Mouse (Mus musculus): ENCODE measurements at regions not wholly inside any gene's neighbourhood (a gene's known extent, or its start where the extent isn't known, plus 50 kb on each side); places are given as distances from the start of the nearest gene placed in this dataset.

- Histone ChIP-seq H3K9me3 (replicated peaks) (peaks cover 2% of the 10 kb centered on the region), H3K27me3 (ENCODE audit: insufficient read depth, low read length) (peaks cover 18% of the 10 kb centered on the region), H3K36me3 (replicated peaks) (no peaks in the 10 kb centered on the region), H3K4me1 (ENCODE audit: insufficient read depth, low read depth, low read length) (peaks cover 23% of the 10 kb centered on the region), H3K4me3 (ENCODE audit: low read depth, low read length) (no peak overlapping the region)
- TF ChIP-seq POLR2AphosphoS5 (IDR thresholded peaks at IDR 0.05; ENCODE audit: insufficient replicate concordance, low read depth, low read length) (no peak), TAL1 (conservative IDR thresholded peaks at IDR 0.05; ENCODE audit: low read depth, low read length) (no peak)
- DNase-seq (ENCODE audit: low spot score) (no peak), ATAC-seq (ENCODE audit: extremely low read depth, insufficient number of reproducible peaks, low FRiP score, poor library complexity, severe bottlenecking) (no peak)
These were observed 110.3 kb downstream of the 2410131K14Rik start for GRCm38 (mm10) chr5:118355287-118355686.

- Histone ChIP-seq H3K27me3 (ENCODE audit: insufficient read depth, low read length) (peaks cover 23% of the 10 kb centered on the region), H3K4me1 (ENCODE audit: insufficient read depth, low read depth, low read length) (peaks cover 29% of the 10 kb centered on the region), H3K9me3 (replicated peaks) (no peaks in the 10 kb centered on the region; the same call in 1 of the 2 replicates), H3K36me3 (replicated peaks) (no peaks in the 10 kb centered on the region), H3K4me3 (ENCODE audit: low read depth, low read length) (no peak overlapping the region)
- no peak for ATAC-seq (ENCODE audit: extremely low read depth, insufficient number of reproducible peaks, low FRiP score, poor library complexity, severe bottlenecking)
- no peak for DNase-seq (ENCODE audit: low spot score)
- TF ChIP-seq POLR2AphosphoS5 (IDR thresholded peaks at IDR 0.05; ENCODE audit: insufficient replicate concordance, low read depth, low read length), result no peak
- no peak for TF ChIP-seq TAL1 (conservative IDR thresholded peaks at IDR 0.05; ENCODE audit: low read depth, low read length)
- no peak for TF ChIP-seq GATA1 (IDR thresholded peaks at IDR 0.05; ENCODE audit: borderline replicate concordance, low read length)
- no peak for TF ChIP-seq CTCF (IDR thresholded peaks at IDR 0.05; ENCODE audit: low read depth, low read length)
- TF ChIP-seq GATA2 (IDR thresholded peaks at IDR 0.05; ENCODE audit: borderline replicate concordance, low read depth, low read length), result no peak
These were observed 110.8 kb downstream of the 2410131K14Rik start for GRCm38 (mm10) chr5:118355691-118356337.

GRCm38 (mm10) chr5:118359646-118360373, 114.8 kb downstream of the 2410131K14Rik start:
- peak overlapping the region; percentile 34; the same call in 1 of the 2 replicates for H3K4me3 ChIP-seq (ENCODE audit: low read depth, low read length)

GRCm38 (mm10) chr5:118360374-118361064, 115.5 kb downstream of the 2410131K14Rik start:
- Histone ChIP-seq H3K4me1 (ENCODE audit: insufficient read depth, low read depth, low read length) (peaks cover 52% of the 10 kb centered on the region), H3K27me3 (ENCODE audit: insufficient read depth, low read length) (peaks cover 41% of the 10 kb centered on the region), H3K9me3 (replicated peaks) (no peaks in the 10 kb centered on the region), H3K4me3 (ENCODE audit: low read depth, low read length) (peak overlapping the region; percentile 18; the same call in 1 of the 2 replicates), H3K36me3 (replicated peaks) (no peaks in the 10 kb centered on the region)
- DNase-seq (ENCODE audit: low spot score) (no peak), ATAC-seq (ENCODE audit: extremely low read depth, insufficient number of reproducible peaks, low FRiP score, poor library complexity, severe bottlenecking) (no peak)
- TF ChIP-seq GATA2 (IDR thresholded peaks at IDR 0.05; ENCODE audit: borderline replicate concordance, low read depth, low read length) (no peak), TAL1 (conservative IDR thresholded peaks at IDR 0.05; ENCODE audit: low read depth, low read length) (no peak), POLR2AphosphoS5 (IDR thresholded peaks at IDR 0.05; ENCODE audit: insufficient replicate concordance, low read depth, low read length) (no peak), GATA1 (IDR thresholded peaks at IDR 0.05; ENCODE audit: borderline replicate concordance, low read length) (no peak), CTCF (IDR thresholded peaks at IDR 0.05; ENCODE audit: low read depth, low read length) (no peak)

More at GRCm38 (mm10) chr5:118359646-118360373, 114.8 kb downstream of the 2410131K14Rik start:
- H3K9me3 ChIP-seq (replicated peaks), result no peaks in the 10 kb centered on the region
- peaks cover 45% of the 10 kb centered on the region for H3K4me1 ChIP-seq (ENCODE audit: insufficient read depth, low read depth, low read length)
- peak; percentile 72 for ATAC-seq (ENCODE audit: extremely low read depth, insufficient number of reproducible peaks, low FRiP score, poor library complexity, severe bottlenecking)
- TF ChIP-seq CTCF (IDR thresholded peaks at IDR 0.05; ENCODE audit: low read depth, low read length) (no peak), GATA1 (IDR thresholded peaks at IDR 0.05; ENCODE audit: borderline replicate concordance, low read length) (no peak), GATA2 (IDR thresholded peaks at IDR 0.05; ENCODE audit: borderline replicate concordance, low read depth, low read length) (no peak), TAL1 (conservative IDR thresholded peaks at IDR 0.05; ENCODE audit: low read depth, low read length) (no peak), POLR2AphosphoS5 (IDR thresholded peaks at IDR 0.05; ENCODE audit: insufficient replicate concordance, low read depth, low read length) (no peak)
- H3K27me3 ChIP-seq (ENCODE audit: insufficient read depth, low read length), result peaks cover 43% of the 10 kb centered on the region
- no peaks in the 10 kb centered on the region for H3K36me3 ChIP-seq (replicated peaks)
- DNase-seq (ENCODE audit: low spot score), result peak; percentile 42

GRCm38 (mm10) chr5:118361133-118361852, 116.3 kb downstream of the 2410131K14Rik start:
- Histone ChIP-seq H3K4me3 (ENCODE audit: low read depth, low read length) (no peak overlapping the region), H3K9me3 (replicated peaks) (no peaks in the 10 kb centered on the region), H3K36me3 (replicated peaks) (no peaks in the 10 kb centered on the region), H3K27me3 (ENCODE audit: insufficient read depth, low read length) (peaks cover 40% of the 10 kb centered on the region), H3K4me1 (ENCODE audit: insufficient read depth, low read depth, low read length) (peaks cover 54% of the 10 kb centered on the region)
- DNase-seq (ENCODE audit: low spot score), result no peak
- no peak for ATAC-seq (ENCODE audit: extremely low read depth, insufficient number of reproducible peaks, low FRiP score, poor library complexity, severe bottlenecking)
- TF ChIP-seq POLR2AphosphoS5 (IDR thresholded peaks at IDR 0.05; ENCODE audit: insufficient replicate concordance, low read depth, low read length) (no peak), GATA1 (IDR thresholded peaks at IDR 0.05; ENCODE audit: borderline replicate concordance, low read length) (no peak), GATA2 (IDR thresholded peaks at IDR 0.05; ENCODE audit: borderline replicate concordance, low read depth, low read length) (no peak), CTCF (IDR thresholded peaks at IDR 0.05; ENCODE audit: low read depth, low read length) (no peak), TAL1 (conservative IDR thresholded peaks at IDR 0.05; ENCODE audit: low read depth, low read length) (no peak)

Data from G1E (cell line).